In genomic region chr8:124948733-124949111, GRCm38 (mm10) we compare ENCODE assay signal across 7 mouse cellular contexts. TPM values are rescaled to one million over a fixed set of nuclear protein-coding genes. Genes with fewer than 3 reads are reported as not detected.
A peak's percentile ranks its signal among the peaks of the same experiment; 100 is the strongest.
DNase-seq lines count a peak whose midpoint lies in the region; ATAC-seq and TF ChIP-seq lines count a peak whose summit lies in the region.

No protein-coding gene starts in this region.

- peak overlapping the region; percentile 89 for H3K4me3 ChIP-seq in left cerebral cortex, adult 2 months
- H3K4me3 ChIP-seq in embryonic facial prominence, embryonic 15.5 days (replicated peaks), result peak overlapping the region; percentile 89
- peak overlapping the region; percentile 68 for H3K4me3 ChIP-seq in midbrain, postnatal 0 days (ENCODE audit: low read depth, low read length)

- TF ChIP-seq CTCF in left cerebral cortex, adult 2 months (IDR thresholded peaks at IDR 0.05), result no peak
- no peak for TF ChIP-seq CTCF in midbrain, postnatal 0 days (IDR thresholded peaks at IDR 0.05)

- H3K4me2 ChIP-seq in embryonic facial prominence, embryonic 15.5 days (replicated peaks), result peak overlapping the region; percentile 86
- H3K4me2 ChIP-seq in midbrain, postnatal 0 days (ENCODE audit: low read depth, low read length, poor library complexity, severe bottlenecking), result peak overlapping the region; percentile 87

- H3K27me3 ChIP-seq in embryonic facial prominence, embryonic 15.5 days, result no peaks in the 10 kb centered on the region
- no peaks in the 10 kb centered on the region for H3K27me3 ChIP-seq in midbrain, postnatal 0 days (ENCODE audit: insufficient read depth, low read length)

- peaks cover 30% of the 10 kb centered on the region for H3K4me1 ChIP-seq in embryonic facial prominence, embryonic 15.5 days
- H3K4me1 ChIP-seq in midbrain, postnatal 0 days (ENCODE audit: insufficient read depth, low read length), result peaks cover 20% of the 10 kb centered on the region

- DNase-seq in left cerebral cortex, adult 2 months (ENCODE audit: extremely low spot score in 1 of 2, low spot score in 2 of 2), result peak in 1 of 2 experiments; percentile 49
- no peak for DNase-seq in left cerebral cortex, adult 9 months (ENCODE audit: low spot score in 2 of 2)
- DNase-seq in T-cell, adult 2 months (ENCODE audit: low spot score), result peak; percentile 26
- peak; percentile 42 to 58 for DNase-seq in kidney, postnatal 4 days
- DNase-seq in midbrain, postnatal 0 days (ENCODE audit: low spot score), result peak; percentile 50

- H3K9me3 ChIP-seq in embryonic facial prominence, embryonic 15.5 days (replicated peaks), result no peaks in the 10 kb centered on the region
- no peaks in the 10 kb centered on the region for H3K9me3 ChIP-seq in midbrain, postnatal 0 days (ENCODE audit: low read length)

- peak overlapping the region; percentile 80 for H3K27ac ChIP-seq in left cerebral cortex, adult 2 months
- H3K27ac ChIP-seq in embryonic facial prominence, embryonic 15.5 days (replicated peaks), result peak overlapping the region; percentile 93
- H3K27ac ChIP-seq in midbrain, postnatal 0 days (ENCODE audit: low read depth, low read length), result peak overlapping the region; percentile 97

- H3K9ac ChIP-seq in embryonic facial prominence, embryonic 15.5 days, result peak overlapping the region; percentile 83
- peak overlapping the region; percentile 97 for H3K9ac ChIP-seq in midbrain, postnatal 0 days (replicated peaks; ENCODE audit: low read length, poor library complexity, severe bottlenecking)

- H3K36me3 ChIP-seq in embryonic facial prominence, embryonic 15.5 days, result no peaks in the 10 kb centered on the region
- H3K36me3 ChIP-seq in midbrain, postnatal 0 days (ENCODE audit: insufficient read depth, low read length), result no peaks in the 10 kb centered on the region

- intact Hi-C loops in left cerebral cortex, adult 2 months (cut with DNase I), result loop anchor here (1.0 to 5.0 kb wide), 4 partner anchors 52 to 926 kb away; partner anchors contain the start of genes Exoc8, Sprtn, Taf5l and Tsnax

- ATAC-seq in embryonic facial prominence, embryonic 15.5 days (ENCODE audit: insufficient number of reproducible peaks, low FRiP score, low TSS enrichment, low read depth), result 0 out of 2 replicates have a peak, but pooled peaks have one; percentile 17
- peak; percentile 64 for ATAC-seq in midbrain, postnatal 0 days (ENCODE audit: low FRiP score)
- ATAC-seq in megakaryocyte-erythroid progenitor cell, adult 5-6 weeks (replicated peaks; ENCODE audit: low FRiP score, low TSS enrichment, poor library complexity, severe bottlenecking), result no peak

- WGBS in embryonic facial prominence, embryonic 15.5 days, result 0% methylated on average over 29 of the region's 62 CpGs
- WGBS in midbrain, postnatal 0 days, result 0% methylated on average over 35 of the region's 62 CpGs

RNA-seq across cellular contexts. Expression of gene Egln1, which starts 0.4 kb away (rescaled TPM):
- total RNA-seq in left cerebral cortex, adult 2 months (2021), result 10 to 100 TPM; 66.7 to 68.4 TPM
- polyA plus RNA-seq in embryonic facial prominence, embryonic 15.5 days (2015; fragmentation: Nextera tagmentation; extraction: Ambion mirVana), result 13.6 and 15.6 TPM in 2 replicates
- total RNA-seq in midbrain, postnatal 0 days (2014; rRNA removed), result 42.1 and 52.7 TPM in 2 replicates
- 12.9 and 13.6 TPM in 2 replicates for polyA plus RNA-seq in midbrain, postnatal 0 days (2015; fragmentation: Nextera tagmentation; extraction: Ambion mirVana)
- total RNA-seq in megakaryocyte-erythroid progenitor cell, adult 5-6 weeks (2014; fragmentation: Nextera tagmentation), result 12.8 and 16.6 TPM in 2 replicates
- total RNA-seq in megakaryocyte-erythroid progenitor cell, adult 5-6 weeks (2017), result 11.7 and 13.6 TPM in 2 replicates

RNA-seq across cellular contexts. Expression of gene Sprtn, which starts 51.0 kb away (rescaled TPM):
- total RNA-seq in left cerebral cortex, adult 2 months (2021), result 10 to 100 TPM; 13.8 to 15.5 TPM
- 12.4 and 12.6 TPM in 2 replicates for polyA plus RNA-seq in embryonic facial prominence, embryonic 15.5 days (2015; fragmentation: Nextera tagmentation; extraction: Ambion mirVana)
- 13.9 and 17.1 TPM in 2 replicates for total RNA-seq in midbrain, postnatal 0 days (2014; rRNA removed)
- 6.0 and 6.1 TPM in 2 replicates for polyA plus RNA-seq in midbrain, postnatal 0 days (2015; fragmentation: Nextera tagmentation; extraction: Ambion mirVana)
- total RNA-seq in megakaryocyte-erythroid progenitor cell, adult 5-6 weeks (2014; fragmentation: Nextera tagmentation), result 21.6 and 29.3 TPM in 2 replicates
- total RNA-seq in megakaryocyte-erythroid progenitor cell, adult 5-6 weeks (2017), result 21.5 and 21.7 TPM in 2 replicates

RNA-seq across cellular contexts. Expression of gene Exoc8, which starts 51.2 kb away (rescaled TPM):
- total RNA-seq in left cerebral cortex, adult 2 months (2021), result 10 to 100 TPM; 35.1 to 36.5 TPM
- polyA plus RNA-seq in embryonic facial prominence, embryonic 15.5 days (2015; fragmentation: Nextera tagmentation; extraction: Ambion mirVana), result 8.9 and 9.5 TPM in 2 replicates
- total RNA-seq in midbrain, postnatal 0 days (2014; rRNA removed), result 33.6 and 34.4 TPM in 2 replicates
- polyA plus RNA-seq in midbrain, postnatal 0 days (2015; fragmentation: Nextera tagmentation; extraction: Ambion mirVana), result 10.5 and 10.7 TPM in 2 replicates
- 10.5 and 12.0 TPM in 2 replicates for total RNA-seq in megakaryocyte-erythroid progenitor cell, adult 5-6 weeks (2014; fragmentation: Nextera tagmentation)
- 11.8 and 14.8 TPM in 2 replicates for total RNA-seq in megakaryocyte-erythroid progenitor cell, adult 5-6 weeks (2017)

Comparison
In these comparisons a context has a peak if more than half of its experiments do, and no peak if none do; other contexts are left out.
1. DNase-seq: peak in T-cell, adult 2 months (single experiment), kidney, postnatal 4 days (2 of 2) and midbrain, postnatal 0 days (single experiment); none in left cerebral cortex, adult 9 months (0 of 2).
2. Peak in every context shown above with its lines, with median percentiles within 50 percentile points of each other: H3K27ac ChIP-seq and H3K4me3 ChIP-seq.